Mouse (Mus musculus): ENCODE results near the gene Hoxd9. TPM values are rescaled to one million over a fixed set of nuclear protein-coding genes. Genes with fewer than 3 reads are reported as not detected.
A peak's percentile ranks its signal among the peaks of the same experiment; 100 is the strongest.

Gene Hoxd9
- polyA plus RNA-seq, 1 experiment from 2014 or later = not detected

- no peaks in the 10 kb centered on the region for H3K36me3 ChIP-seq (ENCODE audit: control insufficient read depth, insufficient read depth, low read length)
- no peaks in the 10 kb centered on the region for H3K4me1 ChIP-seq (ENCODE audit: control insufficient read depth, insufficient read depth, low read length)
- H3K27ac ChIP-seq (ENCODE audit: low read depth, low read length) = no peak overlapping the region
- H3K9me3 ChIP-seq (replicated peaks; ENCODE audit: control insufficient read depth, low read length) = no peaks in the 10 kb centered on the region
- H3K9ac ChIP-seq (ENCODE audit: low read depth, low read length) = no peak overlapping the region
- H3K27me3 ChIP-seq (ENCODE audit: control insufficient read depth, insufficient read depth, low read length) = peaks cover 96% of the 10 kb centered on the region
- no peak overlapping the region for H3K4me2 ChIP-seq
- H3K4me3 ChIP-seq (ENCODE audit: low read depth, low read length) = no peak overlapping the region
- ATAC-seq (replicated peaks; ENCODE audit: insufficient number of reproducible peaks, low FRiP score, low TSS enrichment) = no peak
- 10% methylated on average over 2 of the region's 2 CpGs for WGBS (ENCODE audit: insufficient replicate concordance)
These were observed 22.9 kb downstream of the Hoxd9 start for GRCm38 (mm10) chr2:74720384-74720783.

GRCm38 (mm10) chr2:74720955-74721491 lies 23.5 kb downstream of the Hoxd9 start:
- Histone ChIP-seq H3K9me3 (replicated peaks; ENCODE audit: control insufficient read depth, low read length) (no peaks in the 10 kb centered on the region), H3K4me2 (no peak overlapping the region), H3K4me3 (ENCODE audit: low read depth, low read length) (no peak overlapping the region), H3K9ac (ENCODE audit: low read depth, low read length) (no peak overlapping the region), H3K27me3 (ENCODE audit: control insufficient read depth, insufficient read depth, low read length) (peaks cover 96% of the 10 kb centered on the region), H3K27ac (ENCODE audit: low read depth, low read length) (no peak overlapping the region), H3K4me1 (ENCODE audit: control insufficient read depth, insufficient read depth, low read length) (no peaks in the 10 kb centered on the region), H3K36me3 (ENCODE audit: control insufficient read depth, insufficient read depth, low read length) (no peaks in the 10 kb centered on the region)
- no peak for ATAC-seq (replicated peaks; ENCODE audit: insufficient number of reproducible peaks, low FRiP score, low TSS enrichment)
- 10% methylated on average over 5 of the region's 5 CpGs for WGBS (ENCODE audit: insufficient replicate concordance)

DNA sequence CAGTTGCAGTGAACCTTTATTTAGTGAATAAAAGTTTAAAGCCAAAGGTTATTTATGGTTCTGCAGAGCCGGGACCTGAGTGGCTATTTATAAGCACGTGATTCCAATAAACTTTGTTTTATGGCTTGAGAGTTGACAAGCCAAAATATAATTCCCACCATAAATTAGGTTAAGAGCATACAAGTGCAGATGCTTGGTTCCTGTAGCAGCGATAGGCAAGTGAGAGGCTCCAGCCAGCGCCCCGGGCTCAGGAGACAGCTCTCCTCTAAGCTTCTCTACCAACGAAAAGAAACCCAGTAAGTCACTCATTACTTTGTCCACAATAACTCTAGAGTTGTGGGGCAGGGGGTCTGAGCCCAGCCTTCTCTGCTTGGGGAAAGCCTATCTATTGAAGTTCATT lies 24.4 kb downstream of the Hoxd9 start:
- no peaks in the 10 kb centered on the region for H3K9me3 ChIP-seq (replicated peaks; ENCODE audit: control insufficient read depth, low read length)
- 8% methylated on average over 6 of the region's 6 CpGs for WGBS (ENCODE audit: insufficient replicate concordance)
- H3K4me2 ChIP-seq = no peak overlapping the region
- H3K27ac ChIP-seq (ENCODE audit: low read depth, low read length) = no peak overlapping the region
- H3K4me1 ChIP-seq (ENCODE audit: control insufficient read depth, insufficient read depth, low read length) = no peaks in the 10 kb centered on the region
- H3K9ac ChIP-seq (ENCODE audit: low read depth, low read length) = no peak overlapping the region
- H3K4me3 ChIP-seq (ENCODE audit: low read depth, low read length) = no peak overlapping the region
- no peak for ATAC-seq (replicated peaks; ENCODE audit: insufficient number of reproducible peaks, low FRiP score, low TSS enrichment)
- peaks cover 96% of the 10 kb centered on the region for H3K27me3 ChIP-seq (ENCODE audit: control insufficient read depth, insufficient read depth, low read length)
- H3K36me3 ChIP-seq (ENCODE audit: control insufficient read depth, insufficient read depth, low read length) = no peaks in the 10 kb centered on the region

DNA sequence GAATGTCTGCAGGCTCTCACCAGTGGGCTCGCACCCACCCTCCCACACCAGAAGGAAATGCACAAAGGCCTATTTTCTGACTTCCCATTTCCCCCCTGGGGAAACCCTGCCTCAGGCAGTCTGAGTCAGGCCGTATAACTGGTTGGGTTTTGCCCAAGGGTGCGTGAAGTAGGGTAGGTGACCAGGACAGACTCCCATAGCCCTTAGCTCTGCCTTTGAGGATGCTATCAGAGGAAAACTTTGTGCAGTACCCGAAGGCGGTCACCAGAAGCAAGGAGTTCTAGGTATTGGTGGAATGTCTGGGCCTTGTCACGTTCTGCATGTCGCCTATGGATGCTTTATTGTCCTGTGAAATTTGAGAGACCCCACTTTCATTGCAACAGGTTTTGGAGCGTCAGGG lies 25.4 kb downstream of the Hoxd9 start:
- H3K4me1 ChIP-seq (ENCODE audit: control insufficient read depth, insufficient read depth, low read length) = peaks cover 6% of the 10 kb centered on the region; the same call in 1 of the 2 replicates

DNA sequence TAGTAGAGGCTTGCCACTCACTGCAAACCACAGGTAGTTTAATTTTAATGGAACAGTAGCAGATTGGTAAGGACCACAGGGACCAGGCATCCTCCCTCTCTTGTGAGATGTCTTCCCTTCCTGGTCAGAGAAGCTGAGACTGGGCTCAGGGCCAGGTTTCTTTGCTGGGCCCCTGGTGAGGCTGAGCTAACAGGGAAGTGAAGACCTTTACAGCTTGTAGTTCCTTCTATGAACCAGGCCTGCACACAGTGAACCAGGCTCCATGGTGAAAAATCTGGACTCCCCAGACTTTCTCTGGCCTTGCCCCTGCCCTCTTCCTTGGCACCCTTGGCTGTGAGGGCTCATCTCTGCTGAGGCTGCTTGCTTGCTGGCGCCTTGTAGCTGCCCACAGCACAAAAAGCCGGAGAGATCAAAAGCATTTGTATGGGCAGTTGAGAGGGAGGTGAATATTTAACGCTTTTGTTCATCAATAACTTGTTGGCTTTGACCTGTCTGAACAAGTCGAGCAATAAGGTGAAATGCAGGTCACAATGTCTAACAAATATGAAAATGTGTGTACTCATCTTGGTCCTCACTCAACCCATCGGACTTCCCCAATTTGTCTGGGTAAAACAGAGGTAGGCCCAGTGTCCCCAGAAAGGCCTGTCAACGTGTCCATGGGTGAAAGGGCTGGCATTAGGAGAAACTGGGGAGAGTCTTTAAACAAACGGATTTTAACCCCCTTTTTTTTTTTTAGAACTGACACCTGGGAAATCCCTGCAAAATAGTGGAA lies 26.9 kb downstream of the Hoxd9 start:
- peaks cover 6% of the 10 kb centered on the region; the same call in 1 of the 2 replicates for H3K4me1 ChIP-seq (ENCODE audit: control insufficient read depth, insufficient read depth, low read length)
- ATAC-seq (replicated peaks; ENCODE audit: insufficient number of reproducible peaks, low FRiP score, low TSS enrichment) = no peak
- H3K27me3 ChIP-seq (ENCODE audit: control insufficient read depth, insufficient read depth, low read length) = peaks cover 99% of the 10 kb centered on the region
- H3K36me3 ChIP-seq (ENCODE audit: control insufficient read depth, insufficient read depth, low read length) = no peaks in the 10 kb centered on the region
- 15% methylated on average over 7 of the region's 7 CpGs for WGBS (ENCODE audit: insufficient replicate concordance)
- no peak overlapping the region for H3K9ac ChIP-seq (ENCODE audit: low read depth, low read length)
- H3K4me3 ChIP-seq (ENCODE audit: low read depth, low read length) = no peak overlapping the region
- no peak overlapping the region for H3K27ac ChIP-seq (ENCODE audit: low read depth, low read length)
- H3K4me2 ChIP-seq = no peak overlapping the region
- no peaks in the 10 kb centered on the region for H3K9me3 ChIP-seq (replicated peaks; ENCODE audit: control insufficient read depth, low read length)

More for the DNA sequence above, 25.4 kb downstream of the Hoxd9 start:
- Histone ChIP-seq H3K9ac (ENCODE audit: low read depth, low read length) (no peak overlapping the region), H3K27me3 (ENCODE audit: control insufficient read depth, insufficient read depth, low read length) (peaks cover 97% of the 10 kb centered on the region), H3K36me3 (ENCODE audit: control insufficient read depth, insufficient read depth, low read length) (no peaks in the 10 kb centered on the region), H3K4me2 (no peak overlapping the region), H3K27ac (ENCODE audit: low read depth, low read length) (no peak overlapping the region), H3K9me3 (replicated peaks; ENCODE audit: control insufficient read depth, low read length) (no peaks in the 10 kb centered on the region), H3K4me3 (ENCODE audit: low read depth, low read length) (no peak overlapping the region)
- no peak for ATAC-seq (replicated peaks; ENCODE audit: insufficient number of reproducible peaks, low FRiP score, low TSS enrichment)
- 5% methylated on average over 8 of the region's 8 CpGs for WGBS (ENCODE audit: insufficient replicate concordance)

- H3K36me3 ChIP-seq (ENCODE audit: control insufficient read depth, insufficient read depth, low read length) = no peaks in the 10 kb centered on the region
- no peaks in the 10 kb centered on the region for H3K9me3 ChIP-seq (replicated peaks; ENCODE audit: control insufficient read depth, low read length)
- H3K9ac ChIP-seq (ENCODE audit: low read depth, low read length) = no peak overlapping the region
- ATAC-seq (replicated peaks; ENCODE audit: insufficient number of reproducible peaks, low FRiP score, low TSS enrichment) = no peak
- no peak overlapping the region for H3K4me2 ChIP-seq
- H3K4me3 ChIP-seq (ENCODE audit: low read depth, low read length) = no peak overlapping the region
- 2% methylated on average over 17 of the region's 17 CpGs for WGBS (ENCODE audit: insufficient replicate concordance)
- peaks cover 96% of the 10 kb centered on the region for H3K27me3 ChIP-seq (ENCODE audit: control insufficient read depth, insufficient read depth, low read length)
- H3K4me1 ChIP-seq (ENCODE audit: control insufficient read depth, insufficient read depth, low read length) = peaks cover 6% of the 10 kb centered on the region; the same call in 1 of the 2 replicates
- no peak overlapping the region for H3K27ac ChIP-seq (ENCODE audit: low read depth, low read length)
These were observed 27.6 kb downstream of the Hoxd9 start for GRCm38 (mm10) chr2:74725171-74725570.

DNA sequence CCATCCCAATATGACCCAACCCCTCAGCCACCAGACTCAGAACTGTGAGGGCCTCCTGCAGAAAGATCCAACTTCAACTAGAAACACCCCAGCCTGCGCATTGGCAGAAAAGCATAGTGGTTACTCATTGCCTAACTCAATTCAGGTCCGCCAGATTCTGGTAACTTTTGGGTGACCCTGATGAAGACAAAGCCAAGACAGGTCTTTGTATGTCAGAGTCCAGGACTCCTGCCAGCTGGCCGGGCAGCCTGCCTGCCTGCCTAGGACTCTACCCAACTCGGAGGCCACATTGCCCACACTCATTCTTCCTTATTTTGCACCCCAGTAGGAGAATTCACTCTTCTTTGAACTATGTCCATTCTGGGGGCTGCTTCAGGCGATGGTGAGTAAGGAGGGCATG lies 29.0 kb downstream of the Hoxd9 start, which contains the start of gene Gm28230:
Gm28230 (plus strand) TSS at position 178 of the 400 bp plus-strand sequence.
- Histone ChIP-seq H3K4me3 (ENCODE audit: low read depth, low read length) (peak within 1 kb of the TSS; percentile 38), H3K36me3 (ENCODE audit: control insufficient read depth, insufficient read depth, low read length) (no peaks in the 10 kb centered on the region), H3K9ac (ENCODE audit: low read depth, low read length) (0 out of 2 replicates have a peak within 1 kb of the TSS, but pooled peaks have one; percentile 22), H3K4me2 (peak within 1 kb of the TSS; percentile 63), H3K27me3 (ENCODE audit: control insufficient read depth, insufficient read depth, low read length) (peaks cover 95% of the 10 kb centered on the region), H3K27ac (ENCODE audit: low read depth, low read length) (no peak within 1 kb of the TSS), H3K4me1 (ENCODE audit: control insufficient read depth, insufficient read depth, low read length) (peaks cover 6% of the 10 kb centered on the region; the same call in 1 of the 2 replicates), H3K9me3 (replicated peaks; ENCODE audit: control insufficient read depth, low read length) (no peaks in the 10 kb centered on the region)
- ATAC-seq (replicated peaks; ENCODE audit: insufficient number of reproducible peaks, low FRiP score, low TSS enrichment) = no peak
- 9% methylated on average over 5 of the region's 5 CpGs for WGBS (ENCODE audit: insufficient replicate concordance)

- no peak for ATAC-seq (replicated peaks; ENCODE audit: insufficient number of reproducible peaks, low FRiP score, low TSS enrichment)
- Histone ChIP-seq H3K27me3 (ENCODE audit: control insufficient read depth, insufficient read depth, low read length) (peaks cover 96% of the 10 kb centered on the region), H3K9ac (ENCODE audit: low read depth, low read length) (0 out of 2 replicates have a peak overlapping the region, but pooled peaks have one; percentile 22), H3K4me1 (ENCODE audit: control insufficient read depth, insufficient read depth, low read length) (peaks cover 6% of the 10 kb centered on the region; the same call in 1 of the 2 replicates), H3K4me2 (peak overlapping the region; percentile 63), H3K27ac (ENCODE audit: low read depth, low read length) (no peak overlapping the region), H3K9me3 (replicated peaks; ENCODE audit: control insufficient read depth, low read length) (no peaks in the 10 kb centered on the region), H3K4me3 (ENCODE audit: low read depth, low read length) (peak overlapping the region; percentile 38), H3K36me3 (ENCODE audit: control insufficient read depth, insufficient read depth, low read length) (no peaks in the 10 kb centered on the region)
- 1% methylated on average over 43 of the region's 43 CpGs for WGBS (ENCODE audit: insufficient replicate concordance)
These were observed 29.6 kb downstream of the Hoxd9 start for GRCm38 (mm10) chr2:74726973-74727639.

Data from heart, embryonic 11.5 days (tissue).